Mouse (Mus musculus) ES-E14 (cell line): ENCODE data around the gene Tmem127.

ENCODE experiments used
- CHD2 ChIP-seq: IDR thresholded peaks from 2 replicates; pipeline ENCODE4 v1.6.1; 2014; ENCODE audit warnings: mild to moderate bottlenecking, low read depth, low read length, inconsistent platforms
- HCFC1 ChIP-seq: IDR thresholded peaks from 2 replicates; pipeline ENCODE4 v1.6.1; 2012; ENCODE audit warnings: low read length, inconsistent platforms, borderline replicate concordance; ENCODE audit not compliant: insufficient read depth
- MAFK ChIP-seq: IDR thresholded peaks from 2 replicates; pipeline ENCODE4 v1.6.1; 2014; ENCODE audit warnings: mild to moderate bottlenecking, low read depth, low read length, inconsistent platforms; ENCODE audit not compliant: insufficient read depth
- ZC3H11A ChIP-seq: IDR thresholded peaks from 2 replicates; pipeline ENCODE4 v1.6.1; 2012; ENCODE audit warnings: low read depth, mild to moderate bottlenecking, inconsistent platforms, low read length, borderline replicate concordance
- ZNF384 ChIP-seq: IDR thresholded peaks from 2 replicates; pipeline ENCODE4 v1.6.1; 2012; ENCODE audit warnings: low read depth, low read length, inconsistent platforms

DNA sequence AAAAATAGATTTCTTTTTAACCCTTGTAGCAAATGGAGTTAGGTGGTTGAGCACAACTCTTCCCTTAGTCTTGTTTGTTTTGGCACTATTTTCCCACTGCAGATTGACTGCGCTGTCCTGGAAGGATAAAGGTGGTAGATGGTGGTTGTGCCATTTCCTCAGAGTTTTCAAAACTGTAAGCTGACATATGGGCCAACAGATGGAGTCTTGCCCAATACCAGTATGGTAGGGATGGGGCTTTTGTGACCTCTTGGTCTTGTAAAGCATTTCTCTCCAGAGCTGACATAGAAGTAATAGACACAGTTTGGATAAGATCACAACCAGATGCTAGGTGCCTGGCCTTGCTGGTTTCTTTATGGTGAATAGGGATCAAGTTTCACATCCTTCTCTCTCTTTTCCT is 50.3 kb downstream of the Tmem127 start:
- TF ChIP-seq HCFC1 (no peak), CHD2 (no peak), ZC3H11A (no peak), MAFK (no peak), ZNF384 (no peak)
